In genomic region chr17:27181666-27182065, GRCm38 (mm10) we compare ENCODE assay signal across 8 mouse cellular contexts. TPM values are rescaled to one million over a fixed set of nuclear protein-coding genes. Genes with fewer than 3 reads are reported as not detected.
A peak's percentile ranks its signal among the peaks of the same experiment; 100 is the strongest.
DNase-seq lines count a peak whose midpoint lies in the region; ATAC-seq and TF ChIP-seq lines count a peak whose summit lies in the region.

No protein-coding gene starts in this region.

- H3K9ac ChIP-seq in kidney, embryonic 15.5 days = no peak overlapping the region

- WGBS in kidney, embryonic 15.5 days = 23% methylated on average over 3 of the region's 3 CpGs

- H3K9me3 ChIP-seq in kidney, embryonic 15.5 days (replicated peaks) = no peaks in the 10 kb centered on the region

- no peaks in the 10 kb centered on the region for H3K4me1 ChIP-seq in kidney, embryonic 15.5 days
- peaks cover 18% of the 10 kb centered on the region for H3K4me1 ChIP-seq in bone marrow macrophage, adult 2 months (ENCODE audit: control insufficient read depth, insufficient read depth, low read length)

- peaks cover 5% of the 10 kb centered on the region; the same call in 1 of the 2 replicates for H3K27me3 ChIP-seq in kidney, embryonic 15.5 days

- no peak for TF ChIP-seq POLR2A in bone marrow macrophage, adult 2 months (IDR thresholded peaks at IDR 0.05; ENCODE audit: borderline replicate concordance, low read depth, low read length)

- peak; percentile 49; the same call in 1 of the 2 replicates for ATAC-seq in kidney, embryonic 15.5 days (replicated peaks; ENCODE audit: low FRiP score)

- no peaks in the 10 kb centered on the region for H3K36me3 ChIP-seq in kidney, embryonic 15.5 days

- no peak for DNase-seq in kidney, adult 18-20 months
- DNase-seq in heart, postnatal 10 days = peak; percentile 67 to 69
- DNase-seq in lung, postnatal 10 days = peak; percentile 66
- DNase-seq in left cerebral cortex, postnatal 25 days (ENCODE audit: low spot score in 2 of 2) = no peak
- no peak for DNase-seq in layer of hippocampus, adult 8-10 months (ENCODE audit: low spot score in 2 of 2)
- DNase-seq in layer of hippocampus, adult 9-10 months (ENCODE audit: low spot score) = no peak

- intact Hi-C loops in heart, postnatal 10 days (cut with DNase I) = loop anchor here (2.0 to 5.0 kb wide), 3 partner anchors 15 to 149 kb away; partner anchors contain the start of gene Ip6k3
- intact Hi-C loops in left cerebral cortex, postnatal 25 days (cut with DNase I) = no loop called here

- H3K4me2 ChIP-seq in kidney, embryonic 15.5 days = no peak overlapping the region

- no peak overlapping the region for H3K4me3 ChIP-seq in kidney, embryonic 15.5 days (replicated peaks)
- H3K4me3 ChIP-seq in bone marrow macrophage, adult 2 months (ENCODE audit: insufficient read depth, low read length) = no peak overlapping the region

- peak; percentile 47; the same call in 1 of the 2 replicates for TF ChIP-seq CTCF in bone marrow macrophage, adult 2 months (IDR thresholded peaks at IDR 0.05; ENCODE audit: low read depth, low read length)

- H3K27ac ChIP-seq in kidney, embryonic 15.5 days = no peak overlapping the region
- H3K27ac ChIP-seq in bone marrow macrophage, adult 2 months (ENCODE audit: insufficient read depth, low read depth, low read length) = no peak overlapping the region

RNA-seq across cellular contexts. Expression of gene Ip6k3, which starts 14.1 kb away (rescaled TPM):
- polyA plus RNA-seq in kidney, embryonic 15.5 days (2015; fragmentation: Nextera tagmentation; extraction: Ambion mirVana) = 0.10 and 0.27 TPM in 2 replicates
- not detected in 2 replicates for polyA plus RNA-seq in bone marrow macrophage, adult 2 months (2012; ENCODE audit: insufficient read depth, insufficient read length, missing spikeins)
- 1 to 10 TPM; 9.2 to 10.0 TPM for total RNA-seq in heart, postnatal 10 days (2021)
- under 1 TPM; 0.32 to 0.44 TPM for total RNA-seq in left cerebral cortex, postnatal 25 days (2021)
- 1 to 10 TPM in 2 of 4 experiments, under 1 TPM in 2; 0.27 to 3.7 (median 2.0) TPM for total RNA-seq in layer of hippocampus, adult 8-10 months (2022)

RNA-seq across cellular contexts. Expression of gene Lemd2, which starts 22.6 kb away (rescaled TPM):
- polyA plus RNA-seq in kidney, embryonic 15.5 days (2015; fragmentation: Nextera tagmentation; extraction: Ambion mirVana) = 13.3 and 16.7 TPM in 2 replicates
- 42.8 and 52.7 TPM in 2 replicates for polyA plus RNA-seq in bone marrow macrophage, adult 2 months (2012; ENCODE audit: insufficient read depth, insufficient read length, missing spikeins)
- total RNA-seq in heart, postnatal 10 days (2021) = 10 to 100 TPM; 32.3 to 32.6 TPM
- total RNA-seq in left cerebral cortex, postnatal 25 days (2021) = 10 to 100 TPM; 39.9 to 44.1 TPM
- total RNA-seq in layer of hippocampus, adult 8-10 months (2022) = 10 to 100 TPM; 41.9 to 48.4 (median 43.0) TPM

RNA-seq across cellular contexts. Expression of gene Uqcc2, which starts 48.0 kb away (rescaled TPM):
- polyA plus RNA-seq in kidney, embryonic 15.5 days (2015; fragmentation: Nextera tagmentation; extraction: Ambion mirVana) = 297 and 300 TPM in 2 replicates
- 75.5 and 91.6 TPM in 2 replicates for polyA plus RNA-seq in bone marrow macrophage, adult 2 months (2012; ENCODE audit: insufficient read depth, insufficient read length, missing spikeins)
- 100 to 1,000 TPM; 278 to 279 TPM for total RNA-seq in heart, postnatal 10 days (2021)
- 100 to 1,000 TPM; 215 to 241 TPM for total RNA-seq in left cerebral cortex, postnatal 25 days (2021)
- 100 to 1,000 TPM; 185 to 220 (median 203) TPM for total RNA-seq in layer of hippocampus, adult 8-10 months (2022)

Comparison
In these comparisons a context has a peak if more than half of its experiments do, and no peak if none do; other contexts are left out.
1. DNase-seq: peak in heart, postnatal 10 days (2 of 2) and lung, postnatal 10 days (single experiment); none in kidney, adult 18-20 months (single experiment), left cerebral cortex, postnatal 25 days (0 of 2), layer of hippocampus, adult 8-10 months (0 of 2) and layer of hippocampus, adult 9-10 months (single experiment).